Mouse (Mus musculus): ENCODE measurements around the gene Hectd1. TPM values are rescaled to one million over a fixed set of nuclear protein-coding genes. Genes with fewer than 3 reads are reported as not detected.

The Hectd1 gene
- total RNA-seq, 2 experiments from 2014 or later, result 80.0 to 81.2 TPM

GRCm38 (mm10) chr12:51844771-51845256 lies 15.5 kb upstream of the Hectd1 start:
- DNase-seq (ENCODE audit: low spot score in 2 of 2), result peak; percentile 76 to 95

GRCm38 (mm10) chr12:51843576-51844520 lies 14.5 kb upstream of the Hectd1 start:
- DNase-seq (ENCODE audit: low spot score in 2 of 2), result no peak

DNA sequence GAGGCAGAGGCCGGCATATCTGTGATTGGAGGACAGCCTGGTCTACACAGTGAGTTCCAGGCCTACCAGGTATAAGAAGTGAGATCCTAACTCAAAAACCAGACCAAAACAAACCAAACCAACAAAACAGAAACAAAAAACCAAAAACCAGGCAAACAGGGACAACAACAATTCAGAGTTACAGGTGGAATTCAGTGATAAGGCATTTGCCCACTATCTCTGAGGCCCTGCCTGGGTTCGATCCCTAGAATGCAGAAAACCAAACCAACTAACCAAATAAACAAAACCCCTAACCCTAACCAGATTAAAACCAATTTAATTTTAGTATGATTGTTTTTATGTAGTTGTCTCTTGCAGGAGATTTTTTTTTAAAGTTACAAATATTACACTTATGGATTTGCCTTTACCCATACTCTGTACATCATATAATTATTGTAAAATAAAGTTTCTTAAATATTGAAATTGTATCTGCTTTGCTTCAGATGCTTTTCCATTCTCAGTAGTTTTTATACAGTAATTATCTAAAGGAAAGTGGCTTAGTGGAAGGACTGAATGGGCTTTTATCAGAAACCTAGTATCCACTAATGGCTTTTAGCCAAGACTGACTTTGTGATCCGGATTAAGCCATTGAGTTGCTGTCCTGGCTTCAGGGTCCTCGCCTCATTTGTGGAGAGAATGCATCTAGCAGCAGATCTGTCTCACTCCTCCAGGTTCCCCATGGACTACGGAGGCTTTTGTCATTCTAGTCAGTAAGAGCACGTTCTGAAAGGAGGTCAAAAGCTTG lies 12.9 kb upstream of the Hectd1 start:
- DNase-seq (ENCODE audit: low spot score in 2 of 2), result no peak

GRCm38 (mm10) chr12:51839856-51840255 lies 10.5 kb upstream of the Hectd1 start:
- no peak for DNase-seq (ENCODE audit: low spot score in 2 of 2)

GRCm38 (mm10) chr12:51835219-51835618 lies 5.9 kb upstream of the Hectd1 start:
- no peak for DNase-seq (ENCODE audit: low spot score in 2 of 2)

- no peak for DNase-seq (ENCODE audit: low spot score in 2 of 2)
These were observed 2.6 kb upstream of the Hectd1 start for GRCm38 (mm10) chr12:51831931-51832330.

DNA sequence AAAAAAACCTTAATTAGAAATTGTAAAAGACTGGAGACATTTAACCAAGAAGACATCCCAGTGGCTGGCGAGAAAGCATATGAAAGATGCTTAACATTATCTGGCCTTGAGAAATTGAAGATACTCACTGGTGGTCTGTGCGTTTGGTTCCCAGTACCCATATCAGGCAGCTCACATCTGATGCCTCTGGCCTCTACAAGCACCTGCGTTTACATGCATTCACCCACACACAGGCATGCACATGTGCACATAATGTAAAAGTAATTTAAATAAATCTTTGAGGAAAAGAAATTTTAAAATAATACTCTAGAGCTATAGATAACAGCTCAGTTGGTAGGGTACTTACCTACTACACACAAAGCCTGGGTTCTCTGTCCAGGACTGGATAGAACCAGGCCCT lies 2.0 kb upstream of the Hectd1 start:
- DNase-seq (ENCODE audit: low spot score in 2 of 2), result no peak

DNA sequence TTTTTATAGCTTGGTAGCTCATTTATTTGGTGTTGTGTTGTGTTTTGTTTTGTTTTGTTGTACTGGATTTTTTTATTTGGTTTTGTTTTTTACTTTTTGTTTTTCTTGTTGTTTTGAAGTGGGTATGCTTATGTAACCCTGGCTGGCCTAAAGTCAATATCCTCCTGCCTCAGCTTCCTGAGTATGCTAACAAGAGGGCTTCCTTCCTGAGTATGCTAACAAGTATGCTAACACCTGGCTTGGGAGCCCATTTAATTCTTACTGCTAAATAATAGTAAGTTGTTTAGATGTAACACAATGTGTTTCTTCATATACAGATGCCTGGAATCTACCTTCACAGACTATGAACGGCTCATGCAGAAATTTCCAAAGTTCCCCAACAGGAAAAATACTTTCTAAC lies 1.3 kb upstream of the Hectd1 start:
- DNase-seq (ENCODE audit: low spot score in 2 of 2), result no peak

GRCm38 (mm10) chr12:51830077-51830402 lies 704 bp upstream of the Hectd1 start:
- no peak for DNase-seq (ENCODE audit: low spot score in 2 of 2)

- DNase-seq (ENCODE audit: low spot score in 2 of 2), result no peak
These were observed 533 bp downstream of the Hectd1 start for GRCm38 (mm10) chr12:51828716-51829289.

GRCm38 (mm10) chr12:51827958-51828650 lies 1.2 kb downstream of the Hectd1 start:
- DNase-seq (ENCODE audit: low spot score in 2 of 2), result no peak

DNA sequence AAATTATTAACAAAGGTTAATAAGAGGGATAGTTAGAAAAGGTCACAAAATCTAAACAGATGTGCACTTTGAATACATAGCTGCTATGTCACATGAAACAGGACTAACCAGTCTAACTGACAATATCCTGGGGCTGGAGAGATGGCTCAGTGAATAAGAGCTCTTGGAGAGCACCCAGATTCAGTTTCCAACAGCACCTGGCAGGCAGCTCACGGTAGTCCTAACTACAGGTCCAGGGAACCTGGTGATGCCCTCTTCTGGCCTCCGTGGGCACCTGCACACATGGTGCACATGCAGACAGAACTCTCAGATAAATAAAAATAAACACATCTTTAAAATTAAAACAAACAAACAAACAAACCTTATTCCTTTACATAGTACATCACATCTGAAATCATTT lies 4.0 kb downstream of the Hectd1 start:
- no peak for DNase-seq (ENCODE audit: low spot score in 2 of 2)

DNA sequence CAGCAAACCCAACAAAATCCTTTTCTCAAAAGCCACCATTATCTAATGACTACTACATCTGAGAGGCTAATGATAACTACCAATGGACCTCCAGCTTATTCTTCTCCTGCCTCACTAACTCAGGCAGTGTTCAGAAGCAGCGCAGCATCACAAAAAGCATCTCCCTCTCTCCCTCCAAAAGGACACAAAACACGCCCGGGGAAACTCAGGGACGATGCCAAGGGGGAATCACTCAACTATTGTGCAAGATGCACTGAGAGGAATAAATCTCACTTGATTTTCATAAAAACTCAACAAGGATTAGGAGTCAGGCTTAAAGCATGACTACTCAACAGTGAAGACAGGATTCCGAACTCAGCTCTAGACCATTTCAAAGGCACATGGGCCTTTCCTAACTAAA lies 6.0 kb downstream of the Hectd1 start:
- no peak for DNase-seq (ENCODE audit: low spot score in 2 of 2)

- no peak for DNase-seq (ENCODE audit: low spot score in 2 of 2)
These were observed 6.5 kb downstream of the Hectd1 start for GRCm38 (mm10) chr12:51822861-51823260.

- DNase-seq (ENCODE audit: low spot score in 2 of 2), result no peak
These were observed 7.1 kb downstream of the Hectd1 start for GRCm38 (mm10) chr12:51822236-51822635.

DNA sequence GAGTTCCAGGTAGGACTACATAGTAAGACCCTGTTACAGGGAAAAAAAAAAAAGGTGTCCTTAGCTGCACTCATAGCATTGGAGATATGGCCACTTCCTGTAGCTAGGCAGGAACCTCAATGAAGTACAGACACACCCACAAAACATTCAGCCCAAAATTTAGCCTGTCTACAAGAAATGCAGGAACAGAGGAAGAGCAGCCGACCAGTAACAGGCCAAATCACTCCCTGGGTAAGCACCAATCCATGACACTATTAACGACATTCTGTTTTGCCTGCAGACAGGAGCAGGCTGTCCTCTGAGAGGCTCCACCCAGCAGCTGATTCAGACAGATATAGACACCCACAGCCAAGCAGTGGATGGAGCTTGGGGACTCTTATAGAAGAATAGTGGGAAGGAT lies 8.1 kb downstream of the Hectd1 start:
- DNase-seq (ENCODE audit: low spot score in 2 of 2), result no peak

GRCm38 (mm10) chr12:51819951-51820498 lies 9.3 kb downstream of the Hectd1 start:
- DNase-seq (ENCODE audit: low spot score in 2 of 2), result no peak

GRCm38 (mm10) chr12:51817815-51818613 lies 11.3 kb downstream of the Hectd1 start:
- no peak for DNase-seq (ENCODE audit: low spot score in 2 of 2)

GRCm38 (mm10) chr12:51811388-51812140 lies 17.8 kb downstream of the Hectd1 start:
- no peak for DNase-seq (ENCODE audit: low spot score in 2 of 2)
